Mouse (Mus musculus) limb, embryonic 10.5 days (tissue): ENCODE results near the gene Rspo3. TPM values are rescaled to one million over a fixed set of nuclear protein-coding genes. Genes with fewer than 3 reads are reported as not detected.

ENCODE experiments used
- DNase-seq: peaks from one replicate; pipeline ENCODE4 v3.0.0-alpha.2; 2017; ENCODE audit warnings: low spot score
- H3K27ac ChIP-seq: fragments of 300-500 bp; sonication (generic); 2 replicates; pipeline ENCODE4 v1.5.1; 2016; ENCODE audit warnings: mild to moderate bottlenecking
- H3K27me3 ChIP-seq: fragments of 300-500 bp; sonication (generic); 2 replicates; pipeline ENCODE4 v1.6.1; 2016; ENCODE audit warnings: low read depth, mild to moderate bottlenecking; ENCODE audit not compliant: poor library complexity, severe bottlenecking
- H3K36me3 ChIP-seq: fragments of 300-500 bp; sonication (generic); 2 replicates; pipeline ENCODE4 v1.6.1; 2016; ENCODE audit warnings: mild to moderate bottlenecking, moderate library complexity
- H3K4me1 ChIP-seq: fragments of 300-500 bp; sonication (generic); 2 replicates; pipeline ENCODE4 v1.6.1; 2016
- H3K4me3 ChIP-seq: fragments of 300-500 bp; sonication (generic); 2 replicates; pipeline ENCODE4 v1.5.1; 2016; ENCODE audit warnings: mild to moderate bottlenecking, moderate library complexity
- H3K9me3 ChIP-seq: fragments of 300-500 bp; sonication (generic); replicated peaks from 2 replicates; pipeline ENCODE4 v1.6.1; 2016; ENCODE audit warnings: mild to moderate bottlenecking
- WGBS: fragments of 180-500 bp; shearing (Covaris S2); methylation state at CpG from one replicate; pipeline ENCODE4 v1.1.7; 2016; 5-methylcytosine and 5-hydroxymethylcytosine counted together
- polyA plus RNA-seq: library from polyadenylated mRNA; unstranded; fragments of >200 nt; fragmentation: Nextera tagmentation; extraction: Ambion mirVana; gene quantifications from 2 replicates; pipeline ENCODE4 v1.2.1, GENCODE M21; 2016

Gene Rspo3
- polyA plus RNA-seq, 1 experiment from 2014 or later: 12.2 TPM

DNA sequence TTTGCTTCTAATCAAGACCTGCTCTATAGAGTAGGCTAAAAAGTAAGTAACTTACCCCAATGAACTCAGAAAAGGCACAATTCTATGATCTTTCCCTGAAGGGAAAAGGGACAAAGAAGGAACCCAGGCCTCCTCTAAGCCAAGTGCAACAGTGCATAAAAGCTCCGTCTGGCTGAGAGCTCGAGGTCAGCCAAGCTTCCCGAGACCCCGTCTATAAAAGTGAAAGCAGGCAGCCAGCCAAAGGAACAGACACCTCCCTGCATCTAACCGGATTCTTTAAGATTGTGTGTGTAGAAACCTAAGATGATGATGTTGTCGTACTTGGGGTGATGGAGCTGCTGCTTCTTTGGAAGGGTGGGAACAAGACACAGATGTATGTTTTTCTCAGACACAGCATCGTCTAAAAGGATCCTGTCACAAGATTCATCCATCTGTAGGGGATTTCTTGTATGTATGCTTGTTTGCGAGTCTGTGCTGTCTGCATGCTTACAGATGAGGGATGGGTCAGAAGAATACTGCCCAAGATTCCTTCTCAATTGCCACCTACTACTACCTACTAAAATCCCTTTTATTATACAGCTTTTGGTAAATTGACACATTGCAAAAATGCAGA is 132.9 kb downstream of the Rspo3 start:
- 78% methylated on average over 8 of the region's 8 CpGs for WGBS
- no peak overlapping the region for H3K27ac ChIP-seq
- no peaks in the 10 kb centered on the region for H3K4me1 ChIP-seq
- H3K27me3 ChIP-seq: no peaks in the 10 kb centered on the region
- H3K4me3 ChIP-seq: no peak overlapping the region
- H3K36me3 ChIP-seq: no peaks in the 10 kb centered on the region
- no peak for DNase-seq
- H3K9me3 ChIP-seq: no peaks in the 10 kb centered on the region

Other genes starting within 250 kb of the Rspo3 start
- gene Echdc1, start 222.7 kb downstream of the Rspo3 start, polyA plus RNA-seq: 20.3 and 20.5 TPM in 2 replicates
- 38.3 and 49.0 TPM in 2 replicates for gene Rnf146, start 173.4 kb downstream of the Rspo3 start, polyA plus RNA-seq